Mouse (Mus musculus) megakaryocyte-erythroid progenitor cell, adult 5 weeks (primary cell): ENCODE results near the gene Cptp. TPM values are rescaled to one million over a fixed set of nuclear protein-coding genes. Genes with fewer than 3 reads are reported as not detected.

Experiments used
- polyA plus RNA-seq: library from polyadenylated mRNA; stranded (reverse); fragments of >175 nt; gene quantifications from 2 replicates; pipeline ENCODE4 v1.2.3, GENCODE M21; 2012

Gene Cptp
- polyA plus RNA-seq = 2.0 and 2.1 TPM in 2 replicates

DNA sequence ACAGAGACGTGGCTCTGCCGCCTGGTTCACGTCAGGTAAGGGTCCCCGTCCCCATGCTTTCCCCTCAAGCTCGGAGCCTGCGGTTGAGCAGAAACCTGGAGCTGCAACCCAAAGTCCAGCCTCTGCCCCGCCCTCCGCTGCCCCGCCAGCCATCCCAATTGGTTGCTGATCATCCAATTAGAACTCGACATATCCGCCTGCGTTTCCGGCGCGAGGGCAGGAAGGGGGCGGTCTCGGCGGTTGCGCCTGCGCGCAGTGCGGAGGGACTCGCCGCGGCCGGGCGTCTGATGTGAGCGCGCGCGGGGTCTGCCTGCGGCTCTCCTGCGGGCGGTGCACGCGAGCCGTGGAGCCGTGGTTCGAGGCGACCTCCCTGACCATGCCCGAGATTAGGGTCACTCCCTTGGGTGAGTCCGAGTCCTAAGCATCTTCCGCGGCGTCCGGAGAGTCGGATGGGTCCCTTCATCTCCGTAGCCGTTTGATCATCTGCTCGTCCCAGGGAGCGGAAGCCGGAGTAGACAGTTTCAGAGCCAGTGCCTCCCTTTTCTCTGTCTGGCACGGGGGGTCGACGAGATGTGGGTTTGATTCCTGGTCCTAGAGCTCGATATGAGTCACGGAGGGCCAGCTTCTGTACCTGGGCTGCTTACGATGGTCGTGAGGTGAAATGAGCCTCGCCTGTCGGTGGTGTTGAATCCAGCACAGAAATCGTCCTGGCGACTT, at the start of gene Cptp, which contains the start of gene Ints11:
TSS of gene Cptp (minus strand) at position 124 of the 717 bp plus-strand sequence.
TSS of gene Ints11 (plus strand) at position 230 of the 717 bp plus-strand sequence.

GRCm38 (mm10) chr4:155891551-155892001, 22.3 kb upstream of the Cptp start, which contains the start of the genes Pusl1 and Acap3:
Gene Pusl1 (minus strand): TSS chr4:155891781.
Gene Acap3 (plus strand): TSS chr4:155891822.

GRCm38 (mm10) chr4:155863001-155863400, 6.2 kb downstream of the Cptp start, which contains the start of gene Tas1r3:
Gene Tas1r3 (minus strand): TSS chr4:155863362.

GRCm38 (mm10) chr4:155846871-155847578, 22.2 kb downstream of the Cptp start, which contains the start of gene Dvl1:
Gene Dvl1 (plus strand): TSS chr4:155847402.

GRCm38 (mm10) chr4:155839483-155839910, 29.7 kb downstream of the Cptp start, which contains the start of gene Mxra8:
Gene Mxra8 (plus strand): TSS chr4:155839680.

GRCm38 (mm10) chr4:155831205-155831766, 38.0 kb downstream of the Cptp start, which contains the start of gene Aurkaip1:
Gene Aurkaip1 (plus strand): TSS chr4:155831272.

Other genes starting within 250 kb of the Cptp start
- 99.3 and 148 TPM in 2 replicates for gene Cdk11b, start 244.6 kb downstream of the Cptp start, polyA plus RNA-seq
- not detected in 2 replicates for gene Gm10563, start 224.0 kb downstream of the Cptp start, polyA plus RNA-seq
- gene Mmp23, start 216.1 kb downstream of the Cptp start, polyA plus RNA-seq = 1.5 TPM in 2 replicates
- gene Mib2, start 200.2 kb downstream of the Cptp start, polyA plus RNA-seq = 55.6 and 61.6 TPM in 2 replicates
- 5.3 and 7.8 TPM in 2 replicates for gene Fndc10, start 175.1 kb downstream of the Cptp start, polyA plus RNA-seq
- 48.9 and 53.6 TPM in 2 replicates for gene Ssu72, start 164.6 kb downstream of the Cptp start, polyA plus RNA-seq
- gene Tmem240, start 134.6 kb downstream of the Cptp start, polyA plus RNA-seq = 0.53 and 1.3 TPM in 2 replicates
- 56.6 and 80.5 TPM in 2 replicates for gene Atad3a, start 108.3 kb downstream of the Cptp start, polyA plus RNA-seq
- 0.02 and 0.09 TPM in 2 replicates for gene Vwa1, start 94.7 kb downstream of the Cptp start, polyA plus RNA-seq
- not detected in 2 replicates for gene Tmem88b, start 83.6 kb downstream of the Cptp start, polyA plus RNA-seq
- gene Ankrd65, start 79.0 kb downstream of the Cptp start, polyA plus RNA-seq = 0.04 TPM in 1 of 2 replicates, not detected in the other
- gene Mrpl20, start 66.6 kb downstream of the Cptp start, polyA plus RNA-seq = 16.8 and 21.1 TPM in 2 replicates
- gene Ccnl2, start 57.0 kb downstream of the Cptp start, polyA plus RNA-seq = 31.6 and 49.6 TPM in 2 replicates
- 234 and 261 TPM in 2 replicates for gene Aurkaip1, start 38.2 kb downstream of the Cptp start, polyA plus RNA-seq
- gene Mxra8, start 29.8 kb downstream of the Cptp start, polyA plus RNA-seq = 0.96 TPM in 1 of 2 replicates, not detected in the other
- gene Dvl1, start 22.0 kb downstream of the Cptp start, polyA plus RNA-seq = 103 and 130 TPM in 2 replicates
- gene Tas1r3, start 6.1 kb downstream of the Cptp start, polyA plus RNA-seq = 0.14 and 0.22 TPM in 2 replicates
- 14.7 and 15.3 TPM in 2 replicates for gene Ints11, start 106 bp upstream of the Cptp start, polyA plus RNA-seq
- gene Pusl1, start 22.3 kb upstream of the Cptp start, polyA plus RNA-seq = 177 and 183 TPM in 2 replicates
- gene Acap3, start 22.4 kb upstream of the Cptp start, polyA plus RNA-seq = 39.0 and 51.7 TPM in 2 replicates
- 133 and 159 TPM in 2 replicates for gene Ube2j2, start 74.4 kb upstream of the Cptp start, polyA plus RNA-seq
- 287 and 293 TPM in 2 replicates for gene C1qtnf12, start 92.9 kb upstream of the Cptp start, polyA plus RNA-seq
- 4.0 and 5.1 TPM in 2 replicates for gene B3galt6, start 123.2 kb upstream of the Cptp start, polyA plus RNA-seq
- gene Sdf4, start 123.4 kb upstream of the Cptp start, polyA plus RNA-seq = 50.9 and 58.4 TPM in 2 replicates
- gene Tnfrsf4, start 144.4 kb upstream of the Cptp start, polyA plus RNA-seq = 0.81 and 2.3 TPM in 2 replicates
- 4.2 and 7.2 TPM in 2 replicates for gene Tnfrsf18, start 156.7 kb upstream of the Cptp start, polyA plus RNA-seq
- not detected in 2 replicates for gene Ttll10, start 190.0 kb upstream of the Cptp start, polyA plus RNA-seq
- 9.0 and 10.3 TPM in 2 replicates for gene 9430015G10Rik, start 240.5 kb upstream of the Cptp start, polyA plus RNA-seq